Mouse (Mus musculus) T-helper 1 cell (primary cell): Measurements from ENCODE around the gene Hexim2.

Experiments used
- in situ Hi-C: fragments of 300-600 bp; cut with MboI, MseI; formaldehyde crosslinking; loops from one replicate; pipeline ENCODE4 v1.15.1; 2025; ENCODE audit warnings: high pct_unique_total_duplicates

Hexim2 gene

GRCm38 (mm10) chr11:103141101-103141943 lies 9.1 kb downstream of the Hexim2 start:
- in situ Hi-C loops = no loop called here

- in situ Hi-C loops = no loop called here
Observed at GRCm38 (mm10) chr11:103141944-103142255, 9.7 kb downstream of the Hexim2 start.

GRCm38 (mm10) chr11:103142441-103143182 lies 10.4 kb downstream of the Hexim2 start:
- in situ Hi-C loops = no loop called here

- in situ Hi-C loops = no loop called here
Observed at GRCm38 (mm10) chr11:103144309-103145285, 12.4 kb downstream of the Hexim2 start.

- in situ Hi-C loops = no loop called here
Observed at GRCm38 (mm10) chr11:103146386-103146785, 14.2 kb downstream of the Hexim2 start.

- in situ Hi-C loops = no loop called here
Observed at GRCm38 (mm10) chr11:103147766-103148165, 15.5 kb downstream of the Hexim2 start.

GRCm38 (mm10) chr11:103149771-103150170 lies 17.5 kb downstream of the Hexim2 start:
- in situ Hi-C loops = no loop called here

GRCm38 (mm10) chr11:103158621-103159478 lies 26.6 kb downstream of the Hexim2 start:
- in situ Hi-C loops = no loop called here

- in situ Hi-C loops = loop anchor here (5.0 kb wide), 2 partner anchors 58 to 167 kb away; partner anchors contain the start of genes Acbd4 and Plcd3
Observed at GRCm38 (mm10) chr11:103160738-103161137, 28.5 kb downstream of the Hexim2 start.

GRCm38 (mm10) chr11:103161449-103161848 lies 29.2 kb downstream of the Hexim2 start:
- in situ Hi-C loops = loop anchor here (5.0 kb wide), 2 partner anchors 59 to 166 kb away; partner anchors contain the start of genes Acbd4 and Plcd3

- in situ Hi-C loops = loop anchor here (5.0 kb wide), 2 partner anchors 60 to 165 kb away; partner anchors contain the start of genes Acbd4 and Plcd3
Observed at GRCm38 (mm10) chr11:103162132-103162531, 29.9 kb downstream of the Hexim2 start.

- in situ Hi-C loops = loop anchor here (5.0 kb wide), 2 partner anchors 62 to 163 kb away; partner anchors contain the start of genes Acbd4 and Plcd3
Observed at GRCm38 (mm10) chr11:103164391-103164790, 32.2 kb downstream of the Hexim2 start.

- in situ Hi-C loops = no loop called here
Observed at GRCm38 (mm10) chr11:103168690-103169390, 36.6 kb downstream of the Hexim2 start.

- in situ Hi-C loops = loop anchor here (10.0 kb wide), 1 partner anchor 95 kb away; the partner anchor contains the start of gene Map3k14
Observed at GRCm38 (mm10) chr11:103169664-103170063, 37.4 kb downstream of the Hexim2 start.

GRCm38 (mm10) chr11:103170111-103170493 lies 37.9 kb downstream of the Hexim2 start:
- in situ Hi-C loops = loop anchor here (10.0 kb wide), 1 partner anchor 95 kb away; the partner anchor contains the start of gene Map3k14

- in situ Hi-C loops = loop anchor here (10.0 kb wide), 1 partner anchor 94 kb away; the partner anchor contains the start of gene Map3k14
Observed at GRCm38 (mm10) chr11:103170494-103171285, 38.5 kb downstream of the Hexim2 start, which contains the start of gene Fmnl1. Fmnl1 (plus strand) TSS chr11:103171107.

GRCm38 (mm10) chr11:103171286-103171620 lies 39.0 kb downstream of the Hexim2 start:
- in situ Hi-C loops = loop anchor here (10.0 kb wide), 1 partner anchor 94 kb away; the partner anchor contains the start of gene Map3k14

- in situ Hi-C loops = loop anchor here (10.0 kb wide), 1 partner anchor 93 kb away; the partner anchor contains the start of gene Map3k14
Observed at GRCm38 (mm10) chr11:103171703-103172391, 39.6 kb downstream of the Hexim2 start.
